Mouse (Mus musculus): Measurements from ENCODE around the gene Tmem168.

DNA sequence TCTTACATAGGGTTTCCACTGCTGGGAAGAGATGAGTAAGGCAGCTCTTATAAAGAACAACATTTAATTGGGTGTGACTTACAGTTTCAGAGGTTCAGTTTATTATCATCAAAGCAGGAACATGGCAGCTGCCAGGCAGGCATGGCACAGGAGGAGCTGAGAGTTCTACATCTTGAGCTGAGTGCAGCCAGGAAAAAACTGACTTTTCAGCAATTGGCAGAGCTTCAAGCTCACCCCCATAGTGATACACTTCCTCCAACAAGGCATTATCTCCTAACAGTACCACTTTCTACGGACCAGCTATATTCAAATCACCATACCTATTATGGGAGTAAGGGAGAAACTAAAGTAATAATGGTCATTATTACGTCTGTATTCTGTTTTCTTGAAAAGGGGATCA lies 11.7 kb upstream of the Tmem168 start:
- TF ChIP-seq POLR2A (IDR thresholded peaks at IDR 0.05; ENCODE audit: insufficient read depth, low read depth, low read length) = no peak
- no peak for TF ChIP-seq CTCF (IDR thresholded peaks at IDR 0.05)
- TF ChIP-seq EP300 (IDR thresholded peaks at IDR 0.05; ENCODE audit: insufficient read depth, low read depth, low read length) = no peak
